Mouse (Mus musculus) midbrain, embryonic 11.5 days (tissue): ENCODE data around the gene Dnah2. TPM values are rescaled to one million over a fixed set of nuclear protein-coding genes. Genes with fewer than 3 reads are reported as not detected.

Source experiments
- ATAC-seq: fragments of 200-750 bp; cut with Nextera tagmentation; 2 replicates; pipeline ENCODE4 v1.8.0; 2017; ENCODE audit warnings: moderate TSS enrichment, moderate library complexity; ENCODE audit not compliant: low FRiP score
- DNase-seq: peaks from one replicate; pipeline ENCODE4 v3.0.0; 2015; ENCODE audit warnings: low spot score; ENCODE audit errors: missing footprints
- H3K27ac ChIP-seq: fragments of 300-500 bp; sonication (generic); 2 replicates; pipeline ENCODE4 v1.5.1; 2014; ENCODE audit warnings: low read depth, low read length
- H3K27me3 ChIP-seq: fragments of 300-500 bp; sonication (generic); 2 replicates; pipeline ENCODE4 v1.6.1; 2014; ENCODE audit warnings: mild to moderate bottlenecking, low read length, moderate library complexity, mixed read lengths; ENCODE audit not compliant: control insufficient read depth, insufficient read depth
- H3K36me3 ChIP-seq: fragments of 300-500 bp; sonication (generic); 2 replicates; pipeline ENCODE4 v1.6.1; 2014; ENCODE audit warnings: mild to moderate bottlenecking, low read length, moderate library complexity, mixed read lengths; ENCODE audit not compliant: control insufficient read depth, insufficient read depth
- H3K4me1 ChIP-seq: fragments of 300-500 bp; sonication (generic); 2 replicates; pipeline ENCODE4 v1.6.1; 2014; ENCODE audit warnings: low read length; ENCODE audit not compliant: control insufficient read depth, insufficient read depth
- H3K4me2 ChIP-seq: fragments of 300-500 bp; sonication (generic); 2 replicates; pipeline ENCODE4 v1.6.1; 2014; ENCODE audit warnings: mild to moderate bottlenecking, moderate library complexity
- H3K4me3 ChIP-seq: fragments of 300-500 bp; sonication (generic); 2 replicates; pipeline ENCODE4 v1.5.1; 2014; ENCODE audit warnings: low read depth, low read length
- H3K9ac ChIP-seq: fragments of 300-500 bp; sonication (generic); 2 replicates; pipeline ENCODE4 v1.6.1; 2014; ENCODE audit warnings: low read length
- H3K9me3 ChIP-seq: fragments of 300-500 bp; sonication (generic); 2 replicates; pipeline ENCODE4 v1.6.1; 2016; ENCODE audit warnings: low read length; ENCODE audit not compliant: control insufficient read depth
- WGBS: fragments of 180-500 bp; shearing (Covaris S2); extraction: QIAGEN DNeasy Blood & Tissue Kit; methylation state at CpG from one replicate; pipeline ENCODE4 v1.1.7; 2014; 5-methylcytosine and 5-hydroxymethylcytosine counted together
- polyA plus RNA-seq: library from polyadenylated mRNA; unstranded; fragments of >200 nt; fragmentation: Nextera tagmentation; extraction: Ambion mirVana; gene quantifications from 2 replicates; pipeline ENCODE4 v1.2.1, GENCODE M21; 2014

Dnah2 gene
- polyA plus RNA-seq, 1 experiment from 2014 or later: 1.00 TPM

GRCm38 (mm10) chr11:69428751-69429150 lies 120.2 kb downstream of the Dnah2 start:
- Histone ChIP-seq H3K9me3 (no peaks in the 10 kb centered on the region), H3K36me3 (no peaks in the 10 kb centered on the region), H3K4me1 (no peaks in the 10 kb centered on the region), H3K4me2 (no peak overlapping the region), H3K27me3 (no peaks in the 10 kb centered on the region), H3K9ac (no peak overlapping the region), H3K4me3 (no peak overlapping the region), H3K27ac (no peak overlapping the region)
- DNase-seq (no peak), ATAC-seq (no peak)
- WGBS: 29% methylated on average over 4 of the region's 4 CpGs

DNA sequence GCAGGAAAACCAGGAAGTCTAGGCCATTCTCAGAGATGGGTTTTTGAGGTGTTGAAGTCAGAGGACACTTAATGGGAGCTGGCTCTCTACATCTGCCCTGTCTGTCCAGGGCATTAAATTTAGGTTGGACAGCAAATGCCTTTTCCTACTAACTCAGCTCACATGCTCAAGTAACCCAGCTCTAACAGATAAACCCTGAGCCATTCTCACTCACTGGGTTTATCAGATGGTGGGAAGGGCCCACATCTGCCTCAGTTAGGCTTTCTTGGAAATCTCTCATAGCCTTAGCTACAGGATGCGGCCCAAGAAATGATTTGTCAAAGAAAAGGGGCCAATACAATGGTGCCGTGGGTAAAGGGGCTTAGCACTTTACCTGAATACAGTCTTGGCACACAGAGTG lies 122.7 kb downstream of the Dnah2 start:
- H3K4me3 ChIP-seq: no peak overlapping the region
- no peak overlapping the region for H3K9ac ChIP-seq
- peaks cover 17% of the 10 kb centered on the region for H3K27me3 ChIP-seq
- no peak overlapping the region for H3K4me2 ChIP-seq
- H3K4me1 ChIP-seq: 0 out of 2 replicates have a peak, but pooled peaks cover under 1% of the 10 kb centered on the region
- no peak overlapping the region for H3K27ac ChIP-seq
- no peak for ATAC-seq
- WGBS: 86% methylated on average over 2 of the region's 2 CpGs
- no peaks in the 10 kb centered on the region for H3K9me3 ChIP-seq
- no peaks in the 10 kb centered on the region for H3K36me3 ChIP-seq
- no peak for DNase-seq

DNA sequence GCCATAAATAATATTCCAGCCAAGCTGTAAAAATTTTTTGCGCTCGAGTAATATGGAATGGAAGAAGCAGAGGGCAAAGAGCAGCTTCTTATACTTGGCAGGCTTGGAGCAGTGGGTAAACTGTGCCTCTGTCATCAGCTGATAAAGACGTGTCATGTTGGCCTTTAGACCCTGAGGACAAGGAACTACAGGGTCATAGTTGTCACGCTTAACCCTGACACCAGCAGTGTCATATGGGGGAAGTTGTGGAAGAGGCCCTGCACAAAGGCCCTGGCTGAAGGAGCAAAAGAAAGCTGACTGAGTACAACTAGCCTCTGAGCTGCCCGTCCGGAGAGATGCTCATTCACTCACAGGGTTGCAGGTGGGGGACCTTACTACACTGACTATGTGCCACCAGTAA lies 125.0 kb downstream of the Dnah2 start:
- H3K4me3 ChIP-seq: no peak overlapping the region
- no peaks in the 10 kb centered on the region for H3K36me3 ChIP-seq
- DNase-seq (no peak), ATAC-seq (no peak)
- H3K4me1 ChIP-seq: peaks cover 20% of the 10 kb centered on the region
- 73% methylated on average over 6 of the region's 6 CpGs for WGBS
- H3K27ac ChIP-seq: no peak overlapping the region
- peaks cover 22% of the 10 kb centered on the region for H3K27me3 ChIP-seq
- H3K4me2 ChIP-seq: no peak overlapping the region
- no peaks in the 10 kb centered on the region for H3K9me3 ChIP-seq
- no peak overlapping the region for H3K9ac ChIP-seq

DNA sequence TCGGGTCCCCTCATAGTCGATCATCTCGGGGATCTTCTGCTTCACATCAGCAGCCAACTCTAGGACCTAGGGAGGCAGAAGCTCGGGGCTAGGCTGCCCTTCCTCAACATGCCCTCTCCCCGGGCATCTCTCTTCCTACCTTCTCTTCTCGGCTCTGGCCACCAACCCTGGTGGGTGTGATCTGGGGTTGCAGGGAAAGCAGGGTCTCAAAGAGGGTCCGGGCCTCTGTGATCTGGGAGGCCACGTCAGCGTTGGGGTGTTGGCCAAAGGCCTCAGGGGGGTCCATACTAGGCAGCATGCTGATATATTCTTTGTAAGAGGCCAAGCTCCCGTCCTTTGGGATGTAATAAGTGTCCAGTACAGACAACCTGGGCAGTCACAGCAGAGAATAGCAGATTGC lies 126.1 kb downstream of the Dnah2 start:
- 87% methylated on average over 10 of the region's 10 CpGs for WGBS
- no peak overlapping the region for H3K4me3 ChIP-seq
- peaks cover 22% of the 10 kb centered on the region for H3K27me3 ChIP-seq
- no peaks in the 10 kb centered on the region for H3K9me3 ChIP-seq
- H3K27ac ChIP-seq: no peak overlapping the region
- DNase-seq: no peak
- no peak overlapping the region for H3K4me2 ChIP-seq
- H3K36me3 ChIP-seq: no peaks in the 10 kb centered on the region
- no peak for ATAC-seq
- H3K9ac ChIP-seq: no peak overlapping the region
- peaks cover 20% of the 10 kb centered on the region for H3K4me1 ChIP-seq

DNA sequence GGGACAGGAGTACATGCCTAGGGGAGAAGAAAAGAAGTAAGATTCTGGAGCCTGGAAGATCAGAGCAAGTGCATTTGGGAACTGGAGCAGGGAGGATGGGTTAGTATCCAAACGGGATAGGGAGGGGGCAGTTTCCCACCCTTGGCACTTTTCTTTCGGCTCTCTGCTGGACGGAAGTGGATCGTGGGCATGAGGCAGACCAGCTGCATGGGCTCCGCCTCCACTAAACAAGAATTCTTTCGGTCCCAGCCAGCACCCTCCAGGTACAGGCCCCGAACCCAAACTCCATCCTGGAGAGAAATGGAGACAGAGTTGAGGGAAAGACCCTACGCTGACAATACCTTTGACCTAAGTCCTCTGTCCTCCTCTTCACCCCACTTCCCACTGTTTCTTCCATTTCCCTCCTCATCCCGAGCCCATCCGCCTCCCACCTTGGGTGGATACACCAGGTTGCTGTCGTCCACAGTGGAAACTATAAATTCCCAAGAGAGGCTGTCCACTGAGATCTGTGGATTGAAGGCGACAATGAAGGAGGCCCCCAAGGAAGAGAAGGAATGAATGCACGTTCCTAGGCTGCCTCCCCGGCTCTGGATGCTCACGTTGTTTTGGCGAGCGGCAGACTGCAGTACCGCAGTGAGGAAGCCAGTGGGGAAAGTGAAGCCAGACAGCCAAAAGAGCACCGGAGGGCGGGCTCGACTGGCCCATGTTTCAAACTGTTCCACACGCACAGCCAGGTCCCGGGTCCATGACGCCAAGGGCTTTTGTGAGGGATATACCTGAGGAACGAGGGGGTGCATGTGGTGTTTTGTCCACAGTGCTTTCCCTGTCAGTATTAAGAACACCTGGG lies 127.6 kb downstream of the Dnah2 start:
- 12% methylated on average over 25 of the region's 25 CpGs for WGBS
- no peaks in the 10 kb centered on the region for H3K36me3 ChIP-seq
- no peaks in the 10 kb centered on the region for H3K9me3 ChIP-seq
- H3K9ac ChIP-seq: 0 out of 2 replicates have a peak overlapping the region, but pooled peaks have one; percentile 20
- no peak overlapping the region for H3K4me3 ChIP-seq
- ATAC-seq: no peak
- H3K27me3 ChIP-seq: peaks cover 22% of the 10 kb centered on the region
- peak; percentile 88 for DNase-seq
- no peak overlapping the region for H3K27ac ChIP-seq
- H3K4me2 ChIP-seq: peak overlapping the region; percentile 7
- peaks cover 29% of the 10 kb centered on the region for H3K4me1 ChIP-seq

DNA sequence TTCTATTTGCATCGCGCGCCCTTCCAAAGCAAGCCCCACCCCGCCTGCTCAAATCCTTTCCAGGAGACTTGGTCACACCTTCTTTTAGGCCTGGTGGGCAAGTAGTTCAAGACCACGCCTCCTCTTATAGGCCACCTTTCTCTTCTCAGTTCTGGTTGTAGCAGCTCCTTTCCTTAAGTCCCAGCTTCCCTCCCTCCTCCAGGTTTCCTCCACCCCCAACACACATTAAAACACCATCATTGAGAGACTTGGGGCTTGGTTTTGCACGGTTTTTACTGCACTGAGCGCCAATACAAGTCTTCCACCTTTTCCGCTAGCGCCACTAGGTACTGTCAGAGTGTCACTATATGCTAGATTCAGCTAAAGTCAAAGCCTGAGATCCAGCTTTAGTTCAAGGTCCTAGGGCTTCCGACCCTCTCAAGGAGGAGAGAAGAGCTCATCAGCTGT lies 128.3 kb downstream of the Dnah2 start:
- ATAC-seq: no peak

GRCm38 (mm10) chr11:69419813-69420553 lies 128.9 kb downstream of the Dnah2 start:
- peaks cover 22% of the 10 kb centered on the region for H3K27me3 ChIP-seq
- H3K27ac ChIP-seq: no peak overlapping the region
- peak overlapping the region; percentile 28 for H3K4me3 ChIP-seq
- no peaks in the 10 kb centered on the region for H3K36me3 ChIP-seq
- DNase-seq: peak; percentile 97
- WGBS: under 1% methylated on average over 28 of the region's 31 CpGs
- H3K4me1 ChIP-seq: peaks cover 32% of the 10 kb centered on the region
- H3K9ac ChIP-seq: peak overlapping the region; percentile 42; the same call in 1 of the 2 replicates
- no peaks in the 10 kb centered on the region for H3K9me3 ChIP-seq
- H3K4me2 ChIP-seq: peak overlapping the region; percentile 69
- ATAC-seq: no peak

More for the DNA sequence above, 128.3 kb downstream of the Dnah2 start:
- peaks cover 29% of the 10 kb centered on the region for H3K4me1 ChIP-seq
- H3K4me3 ChIP-seq: peak overlapping the region; percentile 28
- peak overlapping the region; percentile 69 for H3K4me2 ChIP-seq
- 6% methylated on average over 10 of the region's 10 CpGs for WGBS
- H3K36me3 ChIP-seq: no peaks in the 10 kb centered on the region
- no peaks in the 10 kb centered on the region for H3K9me3 ChIP-seq
- H3K27me3 ChIP-seq: peaks cover 22% of the 10 kb centered on the region
- H3K9ac ChIP-seq: no peak overlapping the region; the same call in 1 of the 2 replicates
- H3K27ac ChIP-seq: no peak overlapping the region
- peak; percentile 92 for DNase-seq

- H3K4me3 ChIP-seq: peak overlapping the region; percentile 28
- DNase-seq: no peak
- peak overlapping the region; percentile 69 for H3K4me2 ChIP-seq
- H3K27ac ChIP-seq: peak overlapping the region; percentile 62
- H3K27me3 ChIP-seq: peaks cover 22% of the 10 kb centered on the region
- H3K36me3 ChIP-seq: no peaks in the 10 kb centered on the region
- peak overlapping the region; percentile 42; the same call in 1 of the 2 replicates for H3K9ac ChIP-seq
- H3K4me1 ChIP-seq: peaks cover 37% of the 10 kb centered on the region
- ATAC-seq: no peak
- H3K9me3 ChIP-seq: no peaks in the 10 kb centered on the region
- WGBS: 1% methylated on average over 19 of the region's 19 CpGs
These were observed 129.5 kb downstream of the Dnah2 start for GRCm38 (mm10) chr11:69419443-69419812.
